Mouse (Mus musculus) hindbrain, embryonic 10.5 days (tissue): ENCODE measurements at regions not wholly inside any gene's neighbourhood (a gene's known extent, or its start where the extent isn't known, plus 50 kb on each side); places are given as distances from the start of the nearest gene placed in this dataset.
"Not testable (repeated sequence)": the region's sequence is repeated elsewhere in the genome, so short reads cannot be mapped to it uniquely, and the experiment has no call there.

ENCODE experiments used
- DNase-seq: peaks from one replicate; pipeline ENCODE4 v3.0.0-alpha.2; 2017; ENCODE audit warnings: low spot score
- H3K27ac ChIP-seq: fragments of 300-500 bp; sonication (generic); 2 replicates; pipeline ENCODE4 v1.5.1; 2016; ENCODE audit warnings: mild to moderate bottlenecking, moderate library complexity
- H3K27me3 ChIP-seq: fragments of 300-500 bp; sonication (generic); 2 replicates; pipeline ENCODE4 v1.6.1; 2016; ENCODE audit warnings: mild to moderate bottlenecking; ENCODE audit not compliant: poor library complexity, insufficient read depth, severe bottlenecking
- H3K36me3 ChIP-seq: fragments of 300-500 bp; sonication (generic); 2 replicates; pipeline ENCODE4 v1.6.1; 2016; ENCODE audit warnings: mild to moderate bottlenecking, moderate library complexity
- H3K4me1 ChIP-seq: fragments of 300-500 bp; sonication (generic); replicated peaks from 2 replicates; pipeline ENCODE4 v1.6.1; 2016; ENCODE audit warnings: mild to moderate bottlenecking
- H3K4me3 ChIP-seq: fragments of 300-500 bp; sonication (generic); 2 replicates; pipeline ENCODE4 v1.5.1; 2016; ENCODE audit warnings: mild to moderate bottlenecking, moderate library complexity
- H3K9me3 ChIP-seq: fragments of 300-500 bp; sonication (generic); 2 replicates; pipeline ENCODE4 v1.6.1; 2016; ENCODE audit warnings: mild to moderate bottlenecking, moderate library complexity
- WGBS: fragments of 180-500 bp; shearing (Covaris S2); methylation state at CpG from one replicate; pipeline ENCODE4 v1.1.7; 2016; 5-methylcytosine and 5-hydroxymethylcytosine counted together

- no peak for DNase-seq
- Histone ChIP-seq H3K27ac (no peak overlapping the region), H3K36me3 (no peaks in the 10 kb centered on the region), H3K27me3 (no peaks in the 10 kb centered on the region), H3K4me3 (no peak overlapping the region), H3K9me3 (no peaks in the 10 kb centered on the region), H3K4me1 (peaks cover 4% of the 10 kb centered on the region)
- WGBS = 90% methylated on average over 6 of the region's 6 CpGs
Measured at GRCm38 (mm10) chr10:96231309-96231708, 94.9 kb downstream of the Gm5426 start.

- DNase-seq = no peak
- Histone ChIP-seq H3K27ac (no peak overlapping the region), H3K4me1 (peaks cover 4% of the 10 kb centered on the region), H3K4me3 (no peak overlapping the region), H3K27me3 (no peaks in the 10 kb centered on the region), H3K36me3 (no peaks in the 10 kb centered on the region), H3K9me3 (no peaks in the 10 kb centered on the region)
- 67% methylated on average over 1 of the region's 1 CpGs for WGBS
Measured at GRCm38 (mm10) chr10:96232889-96233288, 96.5 kb downstream of the Gm5426 start.

GRCm38 (mm10) chr10:96234564-96235412 is 98.4 kb downstream of the Gm5426 start:
- no peak overlapping the region for H3K4me3 ChIP-seq
- H3K36me3 ChIP-seq = no peaks in the 10 kb centered on the region
- DNase-seq = no peak
- no peaks in the 10 kb centered on the region for H3K27me3 ChIP-seq
- H3K4me1 ChIP-seq = peaks cover 4% of the 10 kb centered on the region
- peak overlapping the region; percentile 45; the same call in 1 of the 2 replicates for H3K27ac ChIP-seq
- no peaks in the 10 kb centered on the region for H3K9me3 ChIP-seq
- 66% methylated on average over 10 of the region's 10 CpGs for WGBS

GRCm38 (mm10) chr10:96236031-96236430 is 99.6 kb downstream of the Gm5426 start:
- not testable (repeated sequence) for DNase-seq, H3K4me1 ChIP-seq, H3K27me3 ChIP-seq, H3K27ac ChIP-seq, H3K9me3 ChIP-seq, H3K4me3 ChIP-seq, H3K36me3 ChIP-seq
- WGBS = 87% methylated on average over 4 of the region's 4 CpGs

GRCm38 (mm10) chr10:96236777-96237373 is 100.5 kb downstream of the Gm5426 start:
- WGBS = 92% methylated on average over 6 of the region's 6 CpGs
- Histone ChIP-seq H3K27me3 (no peaks in the 10 kb centered on the region), H3K4me1 (peaks cover 4% of the 10 kb centered on the region), H3K36me3 (no peaks in the 10 kb centered on the region), H3K4me3 (no peak overlapping the region), H3K27ac (no peak overlapping the region), H3K9me3 (peaks cover 2% of the 10 kb centered on the region; the same call in 1 of the 2 replicates)
- DNase-seq = no peak

GRCm38 (mm10) chr10:96237572-96238130 is 101.2 kb downstream of the Gm5426 start:
- no peak overlapping the region for H3K4me3 ChIP-seq
- DNase-seq = no peak
- peaks cover 4% of the 10 kb centered on the region for H3K4me1 ChIP-seq
- H3K9me3 ChIP-seq = peaks cover 10% of the 10 kb centered on the region
- no peaks in the 10 kb centered on the region for H3K36me3 ChIP-seq
- no peak overlapping the region for H3K27ac ChIP-seq
- H3K27me3 ChIP-seq = no peaks in the 10 kb centered on the region
- WGBS = 92% methylated on average over 5 of the region's 5 CpGs

- Histone ChIP-seq H3K36me3 (no peaks in the 10 kb centered on the region), H3K4me3 (no peak overlapping the region), H3K4me1 (peaks cover 4% of the 10 kb centered on the region), H3K27me3 (no peaks in the 10 kb centered on the region), H3K27ac (no peak overlapping the region), H3K9me3 (peaks cover 11% of the 10 kb centered on the region)
- 94% methylated on average over 4 of the region's 4 CpGs for WGBS
- no peak for DNase-seq
Measured at GRCm38 (mm10) chr10:96238251-96238650, 101.8 kb downstream of the Gm5426 start.

GRCm38 (mm10) chr10:96238850-96239249 is 102.4 kb downstream of the Gm5426 start:
- WGBS = 87% methylated on average over 3 of the region's 3 CpGs
- no peak overlapping the region for H3K27ac ChIP-seq
- peaks cover 4% of the 10 kb centered on the region for H3K4me1 ChIP-seq
- H3K36me3 ChIP-seq = no peaks in the 10 kb centered on the region
- peaks cover 11% of the 10 kb centered on the region for H3K9me3 ChIP-seq
- no peak for DNase-seq
- H3K4me3 ChIP-seq = no peak overlapping the region
- H3K27me3 ChIP-seq = no peaks in the 10 kb centered on the region

GRCm38 (mm10) chr10:96240591-96240990 is 104.2 kb downstream of the Gm5426 start:
- DNase-seq = no peak
- Histone ChIP-seq H3K36me3 (no peaks in the 10 kb centered on the region), H3K4me3 (no peak overlapping the region), H3K4me1 (no peaks in the 10 kb centered on the region), H3K9me3 (peaks cover 11% of the 10 kb centered on the region), H3K27me3 (no peaks in the 10 kb centered on the region), H3K27ac (no peak overlapping the region)
- WGBS = 94% methylated on average over 4 of the region's 4 CpGs

- no peak overlapping the region for H3K27ac ChIP-seq
- DNase-seq = no peak
Measured at GRCm38 (mm10) chr10:96253671-96254070, 117.3 kb downstream of the Gm5426 start.

GRCm38 (mm10) chr10:96254250-96254862 is 118.0 kb downstream of the Gm5426 start:
- H3K9me3 ChIP-seq = no peaks in the 10 kb centered on the region
- no peak for DNase-seq
- WGBS = 85% methylated on average over 2 of the region's 2 CpGs
- no peak overlapping the region for H3K4me3 ChIP-seq
- H3K27ac ChIP-seq = no peak overlapping the region
- H3K27me3 ChIP-seq = no peaks in the 10 kb centered on the region
- no peaks in the 10 kb centered on the region for H3K4me1 ChIP-seq
- H3K36me3 ChIP-seq = no peaks in the 10 kb centered on the region

More at GRCm38 (mm10) chr10:96253671-96254070, 117.3 kb downstream of the Gm5426 start:
- Histone ChIP-seq H3K4me3 (no peak overlapping the region), H3K4me1 (no peaks in the 10 kb centered on the region), H3K27me3 (no peaks in the 10 kb centered on the region), H3K36me3 (no peaks in the 10 kb centered on the region), H3K9me3 (no peaks in the 10 kb centered on the region)

- no peak overlapping the region for H3K4me3 ChIP-seq
- no peak for DNase-seq
- no peaks in the 10 kb centered on the region for H3K4me1 ChIP-seq
- no peak overlapping the region for H3K27ac ChIP-seq
- H3K27me3 ChIP-seq = no peaks in the 10 kb centered on the region
- H3K9me3 ChIP-seq = no peaks in the 10 kb centered on the region
- WGBS = 82% methylated on average over 7 of the region's 7 CpGs
- H3K36me3 ChIP-seq = no peaks in the 10 kb centered on the region
Measured at GRCm38 (mm10) chr10:96257935-96258334, 121.5 kb downstream of the Gm5426 start.

GRCm38 (mm10) chr10:96259242-96259641 is 122.8 kb downstream of the Gm5426 start:
- Histone ChIP-seq H3K27me3 (no peaks in the 10 kb centered on the region), H3K4me3 (no peak overlapping the region), H3K4me1 (peaks cover 13% of the 10 kb centered on the region), H3K36me3 (no peaks in the 10 kb centered on the region), H3K9me3 (no peaks in the 10 kb centered on the region), H3K27ac (no peak overlapping the region)
- no peak for DNase-seq
- WGBS = 89% methylated on average over 10 of the region's 10 CpGs
